Comparison of ENCODE assay signal across 10 mouse cellular contexts in genomic region chr1:60825256-60826186, GRCm38 (mm10).
A peak's percentile ranks its signal among the peaks of the same experiment; 100 is the strongest.
DNase-seq lines count a peak whose midpoint lies in the region; ATAC-seq and TF ChIP-seq lines count a peak whose summit lies in the region.
"Had no signal": no experiment of that assay in that cellular context is flagged by ENCODE, and none has a peak within 500 bp of the region (broad histone marks: within the 10 kb centered on the region; RNA-seq: fewer than 3 reads in every experiment).

No protein-coding gene starts in this region.

- H3K4me2 ChIP-seq in heart, embryonic 11.5 days: no peak overlapping the region
- H3K4me2 ChIP-seq: neural tube, embryonic 12.5 days had no signal

- no peaks in the 10 kb centered on the region for H3K9me3 ChIP-seq in heart, embryonic 11.5 days (replicated peaks; ENCODE audit: control insufficient read depth, low read length)
- H3K9me3 ChIP-seq: neural tube, embryonic 12.5 days had no signal

- intact Hi-C loops in heart, adult 2 months (cut with DNase I): no loop called here
- intact Hi-C loops in heart, postnatal 14 days (cut with DNase I): no loop called here

- TF ChIP-seq EP300 in heart, adult 2 months (IDR thresholded peaks at IDR 0.05; ENCODE audit: insufficient read depth, low read depth, low read length): no peak

- no peak overlapping the region for H3K4me3 ChIP-seq in heart, adult 2 months
- H3K4me3 ChIP-seq in heart, embryonic 11.5 days (ENCODE audit: low read depth, low read length): no peak overlapping the region
- H3K4me3 ChIP-seq: neural tube, embryonic 12.5 days had no signal

- no peak for TF ChIP-seq CTCF in heart, adult 2 months (IDR thresholded peaks at IDR 0.05)

- no peaks in the 10 kb centered on the region for H3K79me2 ChIP-seq in heart, adult 2 months (replicated peaks; ENCODE audit: control insufficient read depth, insufficient read depth, low read length)

- no peaks in the 10 kb centered on the region for H3K27me3 ChIP-seq in heart, adult 2 months (ENCODE audit: control insufficient read depth, insufficient read depth, low read length)
- no peaks in the 10 kb centered on the region for H3K27me3 ChIP-seq in heart, embryonic 11.5 days (ENCODE audit: control insufficient read depth, insufficient read depth, low read length)
- H3K27me3 ChIP-seq: neural tube, embryonic 12.5 days had no signal

- H3K4me1 ChIP-seq in heart, adult 2 months (ENCODE audit: control insufficient read depth, insufficient read depth, low read length): peaks cover 7% of the 10 kb centered on the region
- H3K4me1 ChIP-seq in heart, embryonic 11.5 days (ENCODE audit: control insufficient read depth, insufficient read depth, low read length): peaks cover 7% of the 10 kb centered on the region
- H3K4me1 ChIP-seq: neural tube, embryonic 12.5 days had no signal

- no peak overlapping the region for H3K9ac ChIP-seq in heart, adult 2 months (ENCODE audit: low read depth, low read length)
- H3K9ac ChIP-seq in heart, embryonic 11.5 days (ENCODE audit: low read depth, low read length): no peak overlapping the region
- H3K9ac ChIP-seq: neural tube, embryonic 12.5 days had no signal

- H3K27ac ChIP-seq in heart, adult 2 months: peak overlapping the region; percentile 44
- H3K27ac ChIP-seq in heart, embryonic 11.5 days (ENCODE audit: low read depth, low read length): no peak overlapping the region
- H3K27ac ChIP-seq: neural tube, embryonic 12.5 days had no signal

- 36% methylated on average over 9 of the region's 9 CpGs for WGBS in heart, adult 2 months
- 63% methylated on average over 9 of the region's 9 CpGs for WGBS in heart, embryonic 11.5 days (ENCODE audit: insufficient replicate concordance)

- peak in 1 of 2 experiments; percentile 56 for DNase-seq in heart, adult 2 months
- DNase-seq in urinary bladder, postnatal 14 days (ENCODE audit: low spot score): peak; percentile 56
- DNase-seq in urinary bladder, postnatal 10 days (ENCODE audit: low spot score): no peak
- DNase-seq in heart, postnatal 14 days: peak; percentile 31 to 40
- DNase-seq in right cerebral cortex, postnatal 10 days (ENCODE audit: low spot score in 2 of 2): no peak
- DNase-seq in cerebellum, adult 8-10 months: no peak
- no peak for DNase-seq in kidney, adult 11 months
- DNase-seq: thymus, postnatal 25 days had no signal

- peaks cover 16% of the 10 kb centered on the region for H3K36me3 ChIP-seq in heart, adult 2 months (ENCODE audit: control insufficient read depth, insufficient read depth, low read length)
- no peaks in the 10 kb centered on the region for H3K36me3 ChIP-seq in heart, embryonic 11.5 days (ENCODE audit: control insufficient read depth, insufficient read depth, low read length)
- H3K36me3 ChIP-seq: neural tube, embryonic 12.5 days had no signal

- no peak for TF ChIP-seq POLR2A in heart, adult 2 months (IDR thresholded peaks at IDR 0.05; ENCODE audit: insufficient read depth, low read depth, low read length)

- no peak for ATAC-seq in heart, embryonic 11.5 days (replicated peaks; ENCODE audit: insufficient number of reproducible peaks, low FRiP score, low TSS enrichment)

Comparison
In these comparisons a context has a peak if more than half of its experiments do, and no peak if none do; other contexts are left out.
1. DNase-seq: peak in urinary bladder, postnatal 14 days (single experiment) and heart, postnatal 14 days (2 of 2); none in urinary bladder, postnatal 10 days (single experiment), right cerebral cortex, postnatal 10 days (0 of 2), cerebellum, adult 8-10 months (single experiment) and kidney, adult 11 months (single experiment).